Mouse (Mus musculus) ES-E14 (cell line): ENCODE results near the gene Aldh1l1. TPM values are rescaled to one million over a fixed set of nuclear protein-coding genes. Genes with fewer than 3 reads are reported as not detected.

Experiments
- DNase-seq: peaks from one replicate; pipeline ENCODE4 v3.0.0-alpha.2; 2013; ENCODE audit warnings: low read depth, low spot score
- H3K27ac ChIP-seq: 2 replicates; pipeline ENCODE4 v1.5.1; 2012; ENCODE audit warnings: low read depth, mild to moderate bottlenecking, low read length, moderate library complexity, mixed read lengths; ENCODE audit not compliant: poor library complexity, insufficient read depth, severe bottlenecking
- H3K36me3 ChIP-seq: 2 replicates; pipeline ENCODE4 v1.6.1; 2012; ENCODE audit warnings: mild to moderate bottlenecking, low read length, moderate library complexity, mixed read lengths; ENCODE audit not compliant: control insufficient read depth, poor library complexity, insufficient read depth, severe bottlenecking
- H3K4me1 ChIP-seq, 2 experiments: fragments of 150-350 bp in 1 of 2; sonication (generic) in 1 of 2; 2 replicates each; pipeline ENCODE4 v1.6.1; 2012; ENCODE audit warnings: low read length in 2 of 2, mild to moderate bottlenecking in 1 of 2, mixed read lengths in 1 of 2; ENCODE audit not compliant: control insufficient read depth in 2 of 2, insufficient read depth in 2 of 2, poor library complexity in 1 of 2
- H3K4me3 ChIP-seq, 2 experiments: fragments of 150-350 bp in 1 of 2; sonication (generic) in 1 of 2; 2 replicates each; pipeline ENCODE4 v1.5.1; 2012; ENCODE audit warnings: low read length in 2 of 2, low read depth in 1 of 2, mild to moderate bottlenecking in 1 of 2, mixed read lengths in 1 of 2; ENCODE audit not compliant: insufficient read depth in 1 of 2, poor library complexity in 1 of 2, severe bottlenecking in 1 of 2
- H3K9ac ChIP-seq: 2 replicates; pipeline ENCODE4 v1.6.1; 2012; ENCODE audit warnings: low read depth, mild to moderate bottlenecking, low read length, mixed read lengths; ENCODE audit not compliant: poor library complexity, insufficient read depth, severe bottlenecking
- H3K9me3 ChIP-seq: fragments of 150-350 bp; sonication (generic); 2 replicates; pipeline ENCODE4 v1.6.1; 2012; ENCODE audit warnings: low read depth, mild to moderate bottlenecking, low read length; ENCODE audit not compliant: control insufficient read depth, insufficient read depth
- CHD2 ChIP-seq: IDR thresholded peaks from 2 replicates; pipeline ENCODE4 v1.6.1; 2014; ENCODE audit warnings: mild to moderate bottlenecking, low read depth, low read length, inconsistent platforms
- HCFC1 ChIP-seq: IDR thresholded peaks from 2 replicates; pipeline ENCODE4 v1.6.1; 2012; ENCODE audit warnings: low read length, inconsistent platforms, borderline replicate concordance; ENCODE audit not compliant: insufficient read depth
- MAFK ChIP-seq: IDR thresholded peaks from 2 replicates; pipeline ENCODE4 v1.6.1; 2014; ENCODE audit warnings: mild to moderate bottlenecking, low read depth, low read length, inconsistent platforms; ENCODE audit not compliant: insufficient read depth
- ZC3H11A ChIP-seq: IDR thresholded peaks from 2 replicates; pipeline ENCODE4 v1.6.1; 2012; ENCODE audit warnings: low read depth, mild to moderate bottlenecking, inconsistent platforms, low read length, borderline replicate concordance
- ZNF384 ChIP-seq: IDR thresholded peaks from 2 replicates; pipeline ENCODE4 v1.6.1; 2012; ENCODE audit warnings: low read depth, low read length, inconsistent platforms
- in situ Hi-C, 2 experiments: fragments of 600-800 bp; cut with MboI; formaldehyde crosslinking; loops; one replicate each; pipeline ENCODE4 v1.15.1; 2025; ENCODE audit warnings: low sequenced_read_pairs in 2 of 2, inconsistent platforms in 1 of 2; ENCODE audit not compliant: unreplicated experiment in 2 of 2
- total RNA-seq: library from RNA; depleted of rRNA; stranded (reverse); fragments of 300-350 nt; gene quantifications from 2 replicates; pipeline ENCODE4 v1.2.3, GENCODE M21; 2012

Aldh1l1 gene
- total RNA-seq, 1 experiment, result 3.9 TPM

DNA sequence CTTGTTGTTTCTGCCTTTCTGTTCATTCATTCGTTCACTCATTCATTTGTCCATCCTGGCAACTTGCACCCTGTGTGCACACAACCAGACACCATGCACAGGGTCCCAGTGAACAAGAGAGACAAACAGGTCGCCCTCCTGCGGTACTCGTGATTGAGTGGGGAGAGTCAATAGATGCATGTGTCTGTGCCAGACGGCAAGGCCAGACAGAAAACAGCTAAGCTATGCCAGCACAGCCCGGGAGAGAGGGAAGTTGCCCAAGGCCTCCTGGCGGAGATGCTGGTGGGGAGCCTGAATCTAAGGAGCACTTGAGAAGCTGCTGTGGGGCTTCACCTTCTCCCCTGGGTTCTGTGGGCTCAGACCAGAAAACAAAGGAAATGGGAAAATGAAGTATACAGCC, 129.1 kb downstream of the Aldh1l1 start:
- no peak overlapping the region for H3K27ac ChIP-seq
- no peaks in the 10 kb centered on the region for H3K4me1 ChIP-seq
- no peak overlapping the region for H3K4me3 ChIP-seq
- in situ Hi-C loops, result no loop called here
- H3K9me3 ChIP-seq, result no peaks in the 10 kb centered on the region
- no peak for DNase-seq
- H3K9ac ChIP-seq, result no peak overlapping the region
- no peaks in the 10 kb centered on the region for H3K36me3 ChIP-seq
- TF ChIP-seq ZC3H11A, result no peak
- no peak for TF ChIP-seq ZNF384
- TF ChIP-seq MAFK, result no peak
- no peak for TF ChIP-seq HCFC1
- no peak for TF ChIP-seq CHD2

DNA sequence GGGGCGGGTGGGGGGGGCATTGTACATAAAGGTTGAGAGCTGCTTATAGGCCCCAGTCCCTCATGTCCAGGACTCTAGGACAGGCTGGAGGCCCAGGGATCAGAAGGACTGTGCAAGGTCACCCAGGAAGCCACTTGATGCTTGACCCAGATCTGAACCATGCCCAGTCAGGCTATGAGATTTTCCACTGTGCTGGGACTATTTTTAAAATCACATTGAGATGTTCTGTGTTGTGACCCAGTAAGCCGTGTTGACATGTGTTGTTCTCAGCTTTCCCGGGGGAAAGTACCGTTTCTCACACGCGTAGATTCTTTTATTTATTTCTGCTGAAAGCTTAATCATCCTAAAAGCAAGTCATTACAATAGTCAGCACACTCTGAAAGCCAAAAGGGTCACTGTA, 129.8 kb downstream of the Aldh1l1 start:
- Histone ChIP-seq H3K4me3 (no peak overlapping the region), H3K4me1 (no peaks in the 10 kb centered on the region), H3K9ac (no peak overlapping the region), H3K27ac (no peak overlapping the region), H3K9me3 (no peaks in the 10 kb centered on the region), H3K36me3 (no peaks in the 10 kb centered on the region)
- TF ChIP-seq CHD2 (no peak), MAFK (no peak), ZNF384 (no peak), HCFC1 (no peak), ZC3H11A (no peak)
- no peak for DNase-seq
- in situ Hi-C loops, result no loop called here

DNA sequence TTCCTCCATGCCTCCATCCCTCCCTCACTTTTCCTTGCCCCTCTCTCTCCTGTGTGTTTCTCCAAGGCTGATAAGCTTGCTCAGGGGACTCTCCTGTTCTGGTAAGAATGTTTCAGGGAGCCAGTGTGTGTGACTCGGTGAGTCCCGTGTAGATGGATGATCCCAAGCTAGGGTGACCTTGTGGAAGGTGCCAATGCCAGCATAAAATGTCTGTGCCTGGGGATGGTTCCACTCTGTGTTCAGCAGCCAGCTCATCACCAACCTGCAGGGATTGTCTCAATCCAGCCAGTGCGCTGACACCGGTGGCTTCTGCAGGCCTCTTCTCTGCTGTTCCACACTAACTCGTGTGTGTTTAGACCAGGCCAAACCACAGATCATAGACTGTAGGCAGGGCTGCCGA, 130.3 kb downstream of the Aldh1l1 start:
- in situ Hi-C loops, result no loop called here
- Histone ChIP-seq H3K36me3 (no peaks in the 10 kb centered on the region), H3K27ac (no peak overlapping the region), H3K9ac (no peak overlapping the region), H3K4me1 (no peaks in the 10 kb centered on the region), H3K4me3 (no peak overlapping the region), H3K9me3 (no peaks in the 10 kb centered on the region)
- no peak for DNase-seq
- no peak for TF ChIP-seq HCFC1

DNA sequence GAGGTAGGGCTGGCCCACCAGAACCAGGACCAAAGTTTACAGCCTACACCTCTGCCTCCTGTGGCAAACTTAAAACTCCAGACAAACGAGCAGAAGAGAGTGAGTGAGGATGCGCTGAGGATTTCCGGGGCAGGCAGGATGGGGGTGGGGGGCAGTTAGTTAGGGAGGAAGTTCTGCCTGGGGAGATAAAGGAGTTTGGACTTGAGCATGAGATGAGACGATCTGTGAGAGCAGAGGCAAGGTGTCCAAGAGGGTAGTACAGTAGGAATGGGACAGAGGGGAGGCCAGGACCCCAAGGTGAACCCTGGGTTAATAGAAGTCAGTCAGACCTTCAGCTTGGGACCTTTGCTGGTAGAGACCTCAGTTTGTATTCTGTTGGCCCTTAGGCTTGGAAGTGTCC, 132.0 kb downstream of the Aldh1l1 start:
- Histone ChIP-seq H3K4me3 (no peak overlapping the region), H3K4me1 (no peaks in the 10 kb centered on the region), H3K9ac (no peak overlapping the region), H3K36me3 (no peaks in the 10 kb centered on the region), H3K27ac (no peak overlapping the region), H3K9me3 (no peaks in the 10 kb centered on the region)
- no peak for DNase-seq
- in situ Hi-C loops, result no loop called here
- TF ChIP-seq CHD2 (no peak), HCFC1 (no peak), ZNF384 (no peak), ZC3H11A (no peak), MAFK (no peak)

DNA sequence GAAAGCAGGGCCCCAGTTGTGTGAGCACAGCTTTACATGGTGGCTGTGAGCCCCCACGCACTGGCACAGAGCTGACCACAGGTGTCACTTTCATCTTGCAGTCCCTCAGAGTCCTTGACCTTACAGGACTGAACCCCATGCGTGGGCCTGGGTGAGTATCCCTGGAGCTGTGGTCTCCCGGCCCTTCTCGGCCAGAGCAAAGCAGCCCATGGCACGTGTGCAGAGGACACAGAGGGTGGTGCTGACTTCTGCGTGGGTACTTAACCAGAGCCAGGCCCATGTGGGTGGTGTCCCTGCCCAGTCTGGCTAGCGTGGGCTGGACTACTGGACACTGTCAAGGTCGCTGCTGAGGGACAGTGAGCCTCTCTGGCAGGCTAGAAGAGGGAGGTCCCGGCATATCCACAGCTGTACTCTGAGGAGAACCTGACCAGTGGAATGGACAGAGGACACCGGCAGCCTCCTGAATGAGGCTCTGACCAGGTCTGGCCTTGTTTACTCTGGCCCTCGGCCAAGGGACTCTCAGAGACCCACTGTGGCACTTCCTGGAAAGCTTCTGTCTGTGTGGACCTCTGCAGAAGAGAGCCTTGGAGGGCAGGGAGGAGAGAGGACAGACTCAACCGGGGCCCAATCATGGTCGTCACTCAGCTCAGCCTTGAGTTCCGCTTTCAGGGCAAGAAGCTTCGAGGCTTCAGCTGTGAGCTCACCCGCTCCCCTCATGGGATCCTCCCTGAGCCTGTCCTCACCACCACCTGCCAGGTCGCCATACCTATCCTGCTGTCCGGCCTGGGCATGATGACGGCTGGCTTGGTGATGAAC, 132.8 kb downstream of the Aldh1l1 start:
- Histone ChIP-seq H3K27ac (no peak overlapping the region), H3K4me3 (no peak overlapping the region), H3K9ac (no peak overlapping the region), H3K9me3 (no peaks in the 10 kb centered on the region), H3K36me3 (no peaks in the 10 kb centered on the region), H3K4me1 (no peaks in the 10 kb centered on the region)
- in situ Hi-C loops, result no loop called here
- TF ChIP-seq MAFK (no peak), CHD2 (no peak), ZC3H11A (no peak), ZNF384 (no peak), HCFC1 (no peak)
- no peak for DNase-seq
